Mouse (Mus musculus): Measurements from ENCODE around the gene Pdap1.
"Not testable (repeated sequence)": the region's sequence is repeated elsewhere in the genome, so short reads cannot be mapped to it uniquely, and the experiment has no call there.

Pdap1 gene

DNA sequence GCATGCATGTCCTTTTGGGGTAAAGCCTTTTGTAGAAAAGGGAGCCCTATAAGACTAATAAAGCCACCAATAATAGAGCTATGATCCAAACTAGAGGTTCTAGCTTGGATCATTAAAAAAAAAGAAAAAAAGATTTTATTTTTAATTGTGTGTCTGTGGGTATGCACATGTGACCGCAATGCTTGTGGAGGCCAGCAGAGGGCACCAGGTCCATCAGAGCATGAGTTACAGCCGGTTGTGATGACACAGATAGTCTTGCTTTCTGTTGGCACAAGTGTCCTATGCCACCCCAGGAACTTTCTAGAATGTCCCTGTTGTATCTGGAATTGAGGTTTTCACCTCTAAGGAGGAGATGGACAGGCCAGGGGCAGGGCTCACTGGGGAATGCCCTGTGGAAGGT lies 20.7 kb downstream of the Pdap1 start:
- in situ Hi-C loops (cut with MboI, MseI) = no loop called here

DNA sequence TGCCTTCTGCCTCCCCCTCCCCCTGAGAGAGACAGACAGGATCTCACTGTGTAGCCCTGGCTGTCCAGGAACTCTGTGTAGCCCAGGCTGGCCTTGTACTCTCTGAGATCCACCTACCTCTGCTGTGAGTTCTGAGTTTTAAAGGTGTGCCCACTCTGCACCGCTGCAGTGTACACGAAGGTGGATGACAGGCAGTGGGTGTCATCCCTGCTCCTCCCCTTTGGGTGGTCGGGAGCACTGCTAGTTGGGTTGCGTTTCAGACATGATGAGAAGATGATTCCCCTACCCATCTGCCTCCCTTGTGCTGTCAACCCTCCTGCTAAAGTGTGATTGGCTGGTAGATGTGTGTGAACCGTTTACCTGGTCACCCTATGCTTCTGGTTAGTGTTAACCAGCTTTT lies 21.6 kb downstream of the Pdap1 start:
- in situ Hi-C loops (cut with MboI, MseI) = no loop called here

DNA sequence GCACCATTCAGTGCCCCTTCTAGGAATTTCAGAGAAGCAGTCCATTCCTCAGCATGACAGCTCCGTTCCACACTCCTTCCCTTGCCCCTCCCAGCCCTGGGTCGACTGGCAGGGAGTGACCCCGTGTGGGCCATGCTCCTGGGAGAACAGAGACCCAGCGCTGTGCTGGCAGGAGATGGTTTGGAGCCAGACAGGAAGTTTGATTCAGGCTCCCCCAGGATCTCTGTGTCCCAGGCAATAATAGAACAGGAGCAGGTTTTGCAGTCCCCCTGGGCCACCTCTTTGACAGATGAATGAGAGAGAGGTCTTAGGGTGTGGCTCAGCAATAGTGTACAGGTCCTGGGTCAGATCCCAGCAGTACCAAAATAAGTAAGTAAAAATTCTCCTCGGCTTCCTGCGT lies 22.0 kb downstream of the Pdap1 start:
- in situ Hi-C loops (cut with MboI, MseI) = no loop called here

DNA sequence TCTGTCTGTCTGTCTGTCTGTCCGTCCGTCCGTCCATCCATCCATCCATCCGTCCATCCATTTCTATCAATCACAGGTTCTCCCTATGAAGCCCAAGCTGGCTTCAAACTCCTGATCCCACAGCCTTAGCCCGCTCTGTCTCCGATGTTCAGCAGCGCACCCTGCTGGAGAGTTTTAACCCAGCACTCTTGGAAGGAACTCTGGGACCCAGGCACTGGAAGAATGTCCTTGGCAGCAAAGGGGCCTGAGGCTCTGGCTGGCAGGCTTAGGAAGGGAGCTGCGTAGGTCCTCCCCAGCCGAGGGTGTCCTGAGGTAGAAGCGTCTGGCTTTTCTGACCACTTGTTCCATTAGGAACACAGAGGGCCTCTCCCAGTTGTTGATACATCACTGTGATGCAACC lies 23.1 kb downstream of the Pdap1 start:
- in situ Hi-C loops (cut with MboI, MseI) = no loop called here

DNA sequence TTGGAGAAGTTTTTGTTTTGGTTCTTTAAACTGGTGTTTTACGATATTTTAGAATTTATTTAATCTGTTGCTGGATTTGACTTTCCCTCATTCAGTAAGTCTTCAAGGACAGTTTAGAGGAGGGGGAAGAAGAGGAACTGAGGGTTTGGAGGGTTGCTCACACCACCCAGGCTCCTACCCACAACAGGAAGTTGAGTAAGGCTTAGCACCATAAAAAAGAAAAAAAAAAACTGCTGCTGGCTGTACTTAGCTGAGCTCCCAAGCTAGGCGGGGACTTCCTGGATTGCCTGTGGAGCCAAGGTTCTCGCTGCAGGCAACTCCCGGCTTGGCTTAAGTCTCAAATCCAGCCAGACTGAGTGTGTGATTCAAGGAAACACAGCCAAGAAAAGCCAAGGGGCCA lies 23.7 kb downstream of the Pdap1 start:
- in situ Hi-C loops (cut with MboI, MseI) = no loop called here

DNA sequence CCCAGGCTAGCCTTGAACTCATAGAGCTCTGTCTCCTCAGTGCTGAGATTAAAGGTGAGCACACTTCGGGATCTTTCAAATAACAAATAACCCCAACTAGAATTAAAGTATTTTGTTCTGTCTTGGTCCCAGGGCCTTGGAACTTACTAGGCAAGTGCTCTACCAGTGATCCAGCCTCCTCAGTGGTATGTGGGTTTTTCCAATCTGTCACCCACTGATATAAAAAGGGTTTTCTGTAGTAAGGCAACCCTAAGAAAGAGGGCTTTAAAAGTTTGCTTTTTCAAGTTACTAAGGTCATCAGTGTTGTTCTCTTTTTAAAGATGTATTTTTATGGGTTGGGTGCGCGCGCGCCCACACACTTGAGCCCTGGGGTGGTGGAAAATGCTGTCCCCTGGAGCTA lies 24.3 kb downstream of the Pdap1 start:
- in situ Hi-C loops (cut with MboI, MseI) = no loop called here

DNA sequence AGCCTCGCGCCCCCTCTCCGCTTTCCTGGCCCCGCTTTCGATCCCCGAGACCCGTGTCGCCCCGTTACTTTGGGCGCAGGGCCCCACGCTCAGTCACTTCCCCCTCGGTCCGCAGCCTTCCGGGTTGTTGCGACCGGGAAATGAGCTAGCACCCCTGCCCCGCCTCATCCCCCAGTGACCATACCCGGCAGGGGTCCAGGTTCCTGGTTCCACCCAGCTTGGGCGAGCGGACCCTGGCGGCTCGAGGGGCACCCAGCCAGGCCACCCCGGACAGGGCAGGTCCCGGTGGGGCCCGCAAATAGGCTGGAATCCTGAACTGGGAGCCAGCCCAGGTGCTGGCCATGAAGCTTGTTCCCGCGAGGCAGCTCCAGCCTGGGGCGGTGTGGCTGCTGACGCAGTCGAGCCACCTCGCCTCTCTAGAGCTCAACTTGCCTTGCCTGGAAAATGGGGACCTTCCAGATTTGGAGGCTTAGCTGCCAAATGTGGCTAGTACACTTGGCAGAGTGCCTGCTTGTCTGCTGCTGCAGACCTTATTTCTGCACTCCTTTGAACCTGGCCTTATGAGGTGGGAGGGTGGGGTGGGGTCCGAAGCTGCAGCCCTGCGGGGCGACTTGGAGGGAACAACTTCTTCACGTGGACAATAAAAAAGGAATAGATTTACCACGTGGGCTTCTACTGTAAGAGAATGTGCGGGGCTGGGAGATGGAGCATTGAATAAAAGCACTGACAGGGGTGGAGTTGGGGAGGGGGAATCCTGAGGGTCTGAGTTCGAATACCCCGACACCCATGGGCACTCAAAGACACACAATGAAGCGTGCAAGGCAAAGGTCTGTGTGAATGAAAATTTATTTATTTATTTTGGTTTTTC lies 25.2 kb downstream of the Pdap1 start:
- in situ Hi-C loops (cut with MboI, MseI) = no loop called here

DNA sequence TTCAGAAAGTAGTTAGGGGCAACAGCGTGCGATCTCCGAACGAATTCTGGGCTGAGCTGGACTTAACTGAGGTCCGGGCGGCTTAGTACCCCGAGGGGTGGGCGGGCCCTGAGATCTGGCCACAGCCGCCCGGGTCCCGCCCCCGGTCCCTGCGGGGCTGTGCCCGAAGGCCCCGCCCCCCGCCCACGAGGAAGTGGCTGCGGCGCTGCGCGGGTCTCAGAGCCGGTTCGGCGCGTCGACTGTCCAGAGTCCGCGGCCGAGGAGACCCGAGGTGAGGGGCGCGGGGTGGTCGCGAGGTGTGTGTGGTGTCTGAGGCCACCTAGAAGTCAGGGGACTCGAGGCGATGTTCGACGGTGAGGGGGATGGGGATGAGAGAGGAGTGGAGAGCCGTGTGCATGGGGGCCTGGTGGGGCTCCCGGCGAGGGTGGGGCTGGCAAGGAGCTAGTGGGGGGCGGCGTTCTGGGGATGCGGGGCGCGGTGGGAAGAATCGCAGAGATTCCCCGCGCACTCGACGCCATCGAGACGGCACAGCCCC lies 25.9 kb downstream of the Pdap1 start, which contains the start of gene Arpc1b:
Gene Arpc1b (plus strand): TSS at position 145 of the 535 bp plus-strand sequence.
- in situ Hi-C loops (cut with MboI, MseI) = no loop called here

DNA sequence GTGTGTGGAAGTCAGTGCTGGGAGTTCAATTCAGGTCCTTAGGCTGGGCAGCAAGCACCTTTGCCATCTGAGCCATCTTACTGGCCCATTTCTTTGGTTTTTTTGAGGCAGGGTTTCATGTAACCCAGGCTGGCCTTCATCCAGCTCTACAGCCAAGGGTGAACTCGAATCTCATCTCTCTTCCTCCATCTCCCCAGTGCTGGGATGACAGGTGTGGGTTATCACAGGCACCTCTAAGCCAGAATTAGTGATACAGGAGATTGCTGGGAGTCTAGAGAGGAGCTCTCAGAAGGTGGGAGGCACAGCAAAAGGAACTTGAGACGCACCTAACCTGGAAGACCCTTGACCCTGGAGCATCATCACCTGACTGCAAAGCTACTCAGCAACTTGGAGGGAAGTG lies 26.6 kb downstream of the Pdap1 start:
- in situ Hi-C loops (cut with MboI, MseI) = no loop called here

DNA sequence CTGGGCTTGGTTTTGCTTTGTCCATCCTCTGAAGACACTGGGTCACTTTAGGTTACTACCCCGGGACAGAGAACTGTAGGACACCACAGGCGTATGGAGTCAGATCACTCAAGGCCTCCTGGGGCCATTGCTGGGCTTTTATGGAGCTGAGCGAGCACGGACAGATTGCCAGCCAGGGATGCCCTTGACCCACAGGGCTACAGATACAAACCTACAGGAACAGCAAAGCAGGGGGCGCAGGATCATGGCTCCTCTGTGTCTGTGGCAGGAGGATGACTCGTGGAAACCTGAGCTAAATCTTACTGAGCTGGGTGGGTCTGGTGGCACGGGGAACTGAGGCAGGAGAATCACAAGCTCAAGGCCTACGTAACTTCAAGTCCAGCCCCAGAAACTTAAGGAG lies 27.5 kb downstream of the Pdap1 start:
- in situ Hi-C loops (cut with MboI, MseI) = no loop called here

DNA sequence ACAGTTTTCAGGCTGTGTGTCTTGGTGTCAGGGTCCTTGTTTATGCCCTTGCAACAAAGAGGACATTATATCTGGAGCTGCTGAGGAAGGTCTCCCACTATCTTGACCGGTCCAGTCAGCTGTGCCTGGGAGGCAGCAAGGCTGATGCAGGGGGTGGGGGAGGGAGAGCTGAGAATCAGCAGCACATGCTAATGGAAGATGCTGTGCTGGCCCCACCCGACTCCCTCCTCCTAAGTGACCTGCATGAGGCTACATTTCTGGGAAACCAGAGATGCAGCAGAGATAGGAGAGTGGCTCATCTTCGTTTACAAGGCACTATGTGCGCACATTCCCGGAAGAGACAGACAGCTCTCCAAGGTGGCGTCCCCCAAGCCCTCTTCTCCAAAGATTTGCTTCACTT lies 29.6 kb downstream of the Pdap1 start:
- in situ Hi-C loops (cut with MboI, MseI) = no loop called here

DNA sequence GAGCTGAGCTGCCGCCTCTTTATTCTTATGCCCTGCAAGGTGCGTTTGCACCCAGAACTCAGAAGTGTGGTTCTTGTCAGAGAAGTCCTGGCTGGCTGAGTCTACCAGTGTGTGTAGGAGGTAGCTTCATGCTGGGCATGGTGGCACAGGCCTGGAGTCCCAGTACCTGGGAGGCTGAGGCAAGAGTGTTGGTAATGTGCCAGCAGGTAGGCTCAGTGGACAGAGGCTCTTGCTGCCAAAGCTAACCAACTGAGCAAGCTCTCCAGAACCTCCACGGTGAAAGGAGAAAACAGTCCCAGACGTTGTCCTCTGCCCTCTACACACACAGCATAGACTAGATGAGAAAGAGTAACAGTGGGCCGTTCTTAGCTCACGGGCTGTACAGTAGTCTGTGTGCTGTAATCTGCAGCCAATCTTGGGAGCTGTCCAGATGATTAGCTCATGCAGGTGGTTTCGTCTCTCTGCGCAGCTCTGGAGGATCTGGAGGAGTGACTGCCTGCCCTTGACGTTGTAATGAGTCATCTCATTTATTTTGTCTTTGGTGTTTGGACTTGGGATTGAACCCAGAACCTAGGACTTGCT lies 34.3 kb downstream of the Pdap1 start:
- in situ Hi-C loops (cut with MboI, MseI) = no loop called here

DNA sequence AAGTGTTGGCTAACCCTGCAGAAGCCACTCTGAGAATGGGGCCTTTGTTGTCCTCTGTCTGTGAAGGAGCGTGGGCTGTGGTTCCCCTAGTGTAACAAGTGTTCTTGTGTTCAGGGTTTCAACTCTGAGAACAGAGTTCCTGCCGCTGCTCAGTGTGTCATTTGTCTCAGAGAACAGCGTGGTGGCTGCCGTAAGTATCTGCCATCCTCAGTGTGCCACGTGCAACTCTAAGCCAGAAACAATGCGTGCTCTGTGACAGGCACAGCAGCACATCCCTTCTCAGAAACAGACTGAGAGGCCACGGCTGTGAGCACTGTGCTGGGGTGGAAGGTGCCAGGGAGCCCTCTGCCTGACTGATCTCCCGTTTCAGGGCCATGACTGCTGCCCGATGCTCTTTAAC lies 35.7 kb downstream of the Pdap1 start:
- in situ Hi-C loops (cut with MboI, MseI) = no loop called here

DNA sequence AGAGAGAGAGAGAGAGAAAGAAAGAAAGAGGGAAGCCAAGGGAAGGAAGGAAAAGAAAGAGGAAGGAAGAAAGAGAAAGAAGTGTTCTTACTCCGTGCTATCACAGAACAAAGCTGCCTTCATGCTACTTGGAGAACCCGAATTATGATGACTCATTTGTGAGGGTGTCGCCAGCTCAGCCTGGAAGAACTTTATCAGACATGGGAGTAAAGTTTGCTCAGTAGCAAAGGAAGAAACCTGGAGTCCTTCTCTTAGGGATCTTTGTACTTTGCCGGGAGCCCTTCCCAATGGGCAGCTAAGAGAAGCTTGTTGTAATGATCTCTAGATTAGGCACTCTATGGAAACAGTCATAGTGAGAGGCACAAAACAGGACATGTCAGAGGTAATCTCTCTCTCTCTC lies 37.3 kb downstream of the Pdap1 start:
- in situ Hi-C loops (cut with MboI, MseI) = no loop called here

DNA sequence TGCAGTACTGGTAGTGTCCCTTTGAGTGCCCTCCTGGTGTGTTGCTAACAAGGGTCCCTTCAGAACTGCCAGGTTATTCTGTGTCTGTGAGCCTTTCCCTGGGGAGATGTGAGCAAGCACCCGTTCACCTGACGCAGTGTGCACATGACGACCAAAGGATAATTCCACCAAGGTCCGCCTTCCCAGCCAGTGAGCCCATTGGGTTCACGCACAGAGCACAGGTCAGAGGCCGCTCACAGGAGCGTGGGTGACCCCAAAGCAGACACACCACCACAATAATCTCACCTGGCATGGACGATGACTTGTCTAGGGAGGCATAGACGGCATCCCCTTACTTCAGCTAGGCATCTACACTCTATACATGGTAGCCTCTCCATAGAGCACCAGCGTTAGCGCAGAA lies 38.6 kb downstream of the Pdap1 start:
- in situ Hi-C loops (cut with MboI, MseI) = not testable (repeated sequence)

DNA sequence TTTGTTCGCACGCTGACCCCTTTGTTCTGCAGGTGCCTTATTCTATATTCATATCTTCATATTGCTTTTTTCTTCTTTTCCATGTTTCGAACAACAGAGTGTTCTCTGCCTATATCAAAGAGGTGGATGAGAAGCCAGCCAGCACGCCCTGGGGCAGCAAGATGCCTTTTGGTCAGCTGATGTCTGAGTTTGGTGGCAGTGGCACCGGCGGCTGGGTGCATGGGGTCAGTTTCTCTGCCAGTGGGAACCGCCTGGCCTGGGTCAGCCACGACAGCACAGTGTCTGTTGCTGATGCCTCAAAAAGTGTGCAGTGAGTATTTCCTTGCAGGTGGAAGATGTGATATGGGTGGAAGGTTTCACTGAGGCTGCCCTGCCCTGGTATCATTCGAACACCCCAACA lies 39.1 kb downstream of the Pdap1 start:
- in situ Hi-C loops (cut with MboI, MseI) = no loop called here

DNA sequence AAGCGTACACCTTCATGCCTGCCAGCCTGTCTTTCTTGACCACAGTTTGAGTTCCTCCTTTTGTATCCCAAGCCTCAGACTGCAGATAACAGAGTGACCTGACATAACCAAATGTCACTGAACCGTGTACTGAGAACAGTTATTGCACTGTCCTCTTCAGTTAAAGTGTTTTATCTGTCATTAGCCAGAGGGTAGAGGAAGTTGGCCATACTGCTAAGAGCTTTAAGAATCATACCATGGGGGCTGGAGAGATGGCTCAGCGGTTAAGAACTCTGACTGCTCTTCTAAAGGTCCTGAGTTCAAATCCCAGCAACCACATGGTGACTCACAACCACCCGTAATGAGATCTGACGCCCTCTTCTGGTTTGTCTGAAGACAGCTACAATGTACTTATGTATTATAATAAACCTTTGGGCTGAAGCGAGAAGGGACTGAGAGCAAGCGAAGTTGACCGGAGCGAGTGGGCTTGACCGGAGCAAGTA lies 41.7 kb downstream of the Pdap1 start:
- in situ Hi-C loops (cut with MboI, MseI) = no loop called here

DNA sequence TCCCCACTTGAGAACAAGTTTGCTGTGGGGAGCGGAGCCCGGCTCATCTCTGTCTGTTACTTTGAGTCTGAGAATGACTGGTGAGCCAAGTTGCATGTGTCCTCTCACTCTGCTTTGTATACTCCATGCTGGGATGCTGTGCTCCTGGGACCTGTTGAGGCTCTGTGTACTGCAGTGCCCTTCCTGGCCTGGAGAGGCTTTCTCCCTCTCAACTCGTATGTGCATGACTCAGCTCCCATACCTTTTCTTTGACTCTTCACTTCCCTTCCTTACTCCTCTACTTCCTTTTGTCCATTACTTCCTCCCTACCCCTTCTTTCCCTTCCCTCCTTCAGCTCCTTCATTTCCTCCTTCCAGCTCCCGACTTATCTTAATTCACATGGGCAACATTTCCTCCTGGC lies 43.8 kb downstream of the Pdap1 start:
- in situ Hi-C loops (cut with MboI, MseI) = no loop called here

DNA sequence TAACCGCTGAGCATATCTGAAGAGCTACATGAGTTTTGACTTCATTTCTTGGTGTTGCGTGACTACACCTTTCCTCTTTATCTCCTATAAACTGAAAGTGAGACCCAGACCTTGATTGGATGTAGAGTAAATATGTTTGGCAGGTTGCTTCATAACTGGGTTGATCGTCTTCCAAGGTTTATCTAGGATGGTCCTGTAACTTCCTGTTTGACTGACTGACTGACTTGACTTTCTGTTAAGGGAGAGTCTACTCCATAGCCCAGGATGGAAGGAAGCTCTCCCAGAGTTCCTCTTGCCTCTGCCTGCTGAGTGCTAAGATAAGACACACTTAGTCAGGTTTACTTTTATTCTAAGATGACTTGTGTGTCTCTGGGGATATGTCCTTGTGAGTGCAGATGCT lies 50.2 kb downstream of the Pdap1 start:
- in situ Hi-C loops (cut with MboI, MseI) = no loop called here

DNA sequence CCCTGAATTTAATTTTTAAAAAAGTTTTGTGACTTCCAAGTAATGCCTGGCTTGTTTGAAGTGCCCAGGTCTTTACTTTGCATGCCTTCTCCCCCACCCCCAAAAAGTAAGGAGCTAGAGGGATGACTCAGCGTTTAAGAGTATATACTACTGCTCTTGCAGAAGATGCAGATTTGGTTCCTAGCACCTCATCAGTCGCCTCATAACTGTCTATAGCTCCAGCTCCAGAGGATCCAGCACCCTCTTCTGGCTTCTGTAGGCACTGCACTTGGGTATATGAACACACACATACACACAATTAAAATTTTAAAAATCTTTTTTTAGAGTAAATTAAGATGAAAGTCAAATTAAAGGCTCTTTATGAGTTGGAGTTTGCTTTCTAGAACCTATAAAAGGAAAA lies 51.9 kb downstream of the Pdap1 start:
- in situ Hi-C loops (cut with MboI, MseI) = no loop called here

DNA sequence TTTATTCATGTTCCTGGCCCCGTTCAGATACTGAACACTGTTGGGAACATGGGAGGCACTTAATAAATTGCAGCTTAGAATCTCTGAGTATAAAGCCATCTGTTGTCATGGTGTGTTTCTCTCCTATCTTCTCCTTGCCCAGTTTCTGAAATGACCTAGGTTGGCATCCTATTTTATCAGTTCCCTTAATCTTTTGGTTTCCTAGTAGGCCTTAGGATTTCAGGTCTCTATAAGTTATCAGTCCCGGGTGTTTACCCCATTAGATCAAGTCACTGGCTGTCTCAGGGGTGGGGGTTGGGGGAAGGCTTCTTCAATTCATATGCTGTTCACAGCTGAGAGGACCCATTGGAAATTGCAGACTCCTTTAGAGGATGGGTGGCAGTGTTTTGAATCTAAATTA lies 55.2 kb downstream of the Pdap1 start:
- in situ Hi-C loops (cut with MboI, MseI) = no loop called here

DNA sequence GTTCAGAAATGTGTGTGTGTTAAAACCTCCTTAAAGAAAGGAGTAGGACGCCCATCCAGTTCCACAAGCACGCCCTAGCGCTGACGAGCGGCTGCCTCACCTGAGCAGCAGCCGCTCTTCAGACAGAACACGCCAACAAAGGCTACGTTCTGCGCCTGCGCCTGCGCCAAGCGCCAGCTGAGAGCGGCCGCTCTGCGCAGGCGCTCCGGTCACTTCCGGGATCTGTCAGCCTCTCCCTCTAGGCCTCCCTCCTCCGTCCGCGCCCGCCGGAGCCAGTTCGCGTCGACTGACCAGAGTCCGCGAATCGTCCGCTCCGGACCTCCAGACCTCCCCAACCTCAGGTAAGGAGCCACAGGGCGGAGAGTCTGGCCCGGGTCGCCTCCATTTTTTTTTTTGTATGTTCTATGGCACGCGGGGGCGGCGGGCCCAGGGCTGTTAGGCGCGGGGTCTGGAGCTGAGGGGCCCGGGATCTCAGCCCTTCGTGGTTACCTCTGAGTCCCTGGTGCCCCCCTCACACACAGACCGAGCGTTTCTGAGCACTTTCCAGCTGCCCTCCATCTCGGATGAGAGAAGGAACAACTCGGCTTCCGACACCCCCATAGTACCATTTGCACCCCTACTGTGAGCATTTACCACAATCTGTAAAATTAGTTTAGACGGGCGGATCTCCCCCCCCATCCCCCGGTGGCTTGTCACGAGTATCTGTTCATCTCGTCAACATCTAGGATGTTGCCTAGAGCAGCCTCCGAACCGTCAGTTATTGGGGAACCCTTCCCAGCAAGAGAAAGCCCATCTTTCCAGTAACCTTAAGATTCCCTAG lies 56.2 kb downstream of the Pdap1 start, which contains the start of the genes Arpc1a and Kpna7:
Gene Arpc1a (plus strand): TSS at position 199 of the 820 bp plus-strand sequence.
Gene Kpna7 (minus strand): TSS at position 399 of the 820 bp plus-strand sequence.
- in situ Hi-C loops (cut with MboI, MseI) = no loop called here
